ENCODE assay signal across 1 mouse cellular context in genomic region chr16:48993559-48994342, GRCm38 (mm10).
TF ChIP-seq lines count a peak whose summit lies in the region.

Gene Dzip3, minus strand, starts transcription at chr16:48994165.
Gene Cip2a, plus strand, starts transcription at chr16:48994185.

TF ChIP-seq in CH12.LX, 34 proteins besides CTCF, POLR2A, EP300 and RAD21 (continued from another document):
- TF ChIP-seq TBP (conservative IDR thresholded peaks at IDR 0.05; ENCODE audit: low read depth, low read length) (peak; percentile 66; the same call in 1 of the 2 replicates), E2F4 (IDR thresholded peaks at IDR 0.05; ENCODE audit: insufficient replicate concordance, low read depth, low read length) (peak; percentile 88; the same call in 1 of the 2 replicates), MEF2A (IDR thresholded peaks at IDR 0.05; ENCODE audit: borderline replicate concordance, low read depth, low read length) (no peak), MAZ (IDR thresholded peaks at IDR 0.05; ENCODE audit: low read depth, low read length) (0 out of 2 replicates have a peak, but pooled peaks have one; percentile 21), USF1 (IDR thresholded peaks at IDR 0.05; ENCODE audit: low read depth, low read length) (no peak), ZMIZ1 (IDR thresholded peaks at IDR 0.05; ENCODE audit: low read depth, low read length) (peak; percentile 79)
TF ChIP-seq in CH12.LX: peak in this region for 18.
